Mouse (Mus musculus) forebrain, embryonic 15.5 days (tissue): ENCODE data around the gene Nt5c. TPM values are rescaled to one million over a fixed set of nuclear protein-coding genes. Genes with fewer than 3 reads are reported as not detected.
"Not testable (repeated sequence)": the region's sequence is repeated elsewhere in the genome, so short reads cannot be mapped to it uniquely, and the experiment has no call there.

Experiments
- ATAC-seq: fragments of 200-750 bp; cut with Nextera tagmentation; replicated peaks from 2 replicates; pipeline ENCODE4 v1.8.0; 2017; ENCODE audit warnings: mild to moderate bottlenecking, moderate TSS enrichment, moderate library complexity
- H3K27ac ChIP-seq: fragments of 300-500 bp; sonication (generic); replicated peaks from 2 replicates; pipeline ENCODE4 v1.5.1; 2015; ENCODE audit warnings: mild to moderate bottlenecking, inconsistent platforms
- H3K27me3 ChIP-seq: fragments of 300-500 bp; sonication (generic); 2 replicates; pipeline ENCODE4 v1.6.1; 2015; ENCODE audit warnings: inconsistent platforms
- H3K36me3 ChIP-seq: fragments of 300-500 bp; sonication (generic); 2 replicates; pipeline ENCODE4 v1.6.1; 2015; ENCODE audit warnings: mild to moderate bottlenecking, inconsistent platforms
- H3K4me1 ChIP-seq: fragments of 300-500 bp; sonication (generic); 2 replicates; pipeline ENCODE4 v1.6.1; 2015; ENCODE audit warnings: inconsistent platforms
- H3K4me2 ChIP-seq: fragments of 300-500 bp; sonication (generic); replicated peaks from 2 replicates; pipeline ENCODE4 v1.6.1; 2015; ENCODE audit warnings: mild to moderate bottlenecking, inconsistent platforms
- H3K4me3 ChIP-seq: fragments of 300-500 bp; sonication (generic); 2 replicates; pipeline ENCODE4 v1.5.1; 2015; ENCODE audit warnings: mild to moderate bottlenecking, inconsistent platforms
- H3K9ac ChIP-seq: fragments of 300-500 bp; sonication (generic); replicated peaks from 2 replicates; pipeline ENCODE4 v1.6.1; 2015; ENCODE audit warnings: mild to moderate bottlenecking, inconsistent platforms
- H3K9me3 ChIP-seq: fragments of 300-500 bp; sonication (generic); 2 replicates; pipeline ENCODE4 v1.6.1; 2016; ENCODE audit warnings: inconsistent platforms
- WGBS: fragments of 180-500 bp; shearing (Covaris S2); methylation state at CpG from one replicate; pipeline ENCODE4 v1.1.7; 2015; ENCODE audit warnings: mixed read lengths; 5-methylcytosine and 5-hydroxymethylcytosine counted together
- polyA plus RNA-seq: library from polyadenylated mRNA; unstranded; fragments of >200 nt; fragmentation: Nextera tagmentation; extraction: Ambion mirVana; gene quantifications from 2 replicates; pipeline ENCODE4 v1.2.1, GENCODE M21; 2015

The Nt5c gene
- polyA plus RNA-seq, 1 experiment from 2014 or later: 94.3 TPM

- no peak for ATAC-seq
- no peak overlapping the region for H3K9ac ChIP-seq
- H3K27ac ChIP-seq: no peak overlapping the region
- 78% methylated on average over 2 of the region's 2 CpGs for WGBS
- no peak overlapping the region for H3K4me2 ChIP-seq
- H3K4me3 ChIP-seq: no peak overlapping the region
- no peaks in the 10 kb centered on the region for H3K27me3 ChIP-seq
- peaks cover 77% of the 10 kb centered on the region for H3K4me1 ChIP-seq
- H3K36me3 ChIP-seq: peaks cover 8% of the 10 kb centered on the region
- H3K9me3 ChIP-seq: no peaks in the 10 kb centered on the region
These were observed 16.4 kb upstream of the Nt5c start for GRCm38 (mm10) chr11:115508061-115508460.

- Histone ChIP-seq H3K4me1 (peaks cover 73% of the 10 kb centered on the region), H3K36me3 (peaks cover 21% of the 10 kb centered on the region), H3K4me3 (no peak overlapping the region), H3K9ac (no peak overlapping the region), H3K27me3 (no peaks in the 10 kb centered on the region), H3K9me3 (no peaks in the 10 kb centered on the region), H3K4me2 (no peak overlapping the region), H3K27ac (no peak overlapping the region)
- WGBS: 70% methylated on average over 3 of the region's 3 CpGs
- no peak for ATAC-seq
These were observed 14.9 kb upstream of the Nt5c start for GRCm38 (mm10) chr11:115506586-115506985.

DNA sequence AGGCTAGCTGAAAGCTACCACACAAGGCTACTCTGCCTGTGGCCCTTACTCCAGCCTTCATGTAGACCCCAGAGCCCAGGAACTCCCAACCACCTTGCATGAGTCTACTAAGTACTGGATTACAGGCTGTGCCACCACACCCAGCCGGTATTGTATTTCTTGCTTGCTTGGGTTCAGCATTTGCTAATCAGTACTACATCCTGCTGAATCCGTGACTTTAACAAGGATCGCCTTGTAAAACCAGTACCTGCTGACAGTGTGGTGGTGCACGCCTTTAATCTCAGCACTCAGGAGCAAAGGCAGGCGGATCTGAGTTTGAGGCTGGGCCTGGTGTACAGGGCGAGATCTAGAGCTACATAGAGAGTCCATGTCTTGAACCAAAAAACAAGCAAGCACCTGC, 11.0 kb upstream of the Nt5c start:
- Histone ChIP-seq H3K4me3 (no peak overlapping the region), H3K27me3 (no peaks in the 10 kb centered on the region), H3K9me3 (no peaks in the 10 kb centered on the region), H3K4me1 (peaks cover 39% of the 10 kb centered on the region), H3K4me2 (no peak overlapping the region), H3K27ac (no peak overlapping the region), H3K9ac (no peak overlapping the region), H3K36me3 (peaks cover 59% of the 10 kb centered on the region)
- WGBS: 96% methylated on average over 6 of the region's 6 CpGs
- ATAC-seq: no peak

DNA sequence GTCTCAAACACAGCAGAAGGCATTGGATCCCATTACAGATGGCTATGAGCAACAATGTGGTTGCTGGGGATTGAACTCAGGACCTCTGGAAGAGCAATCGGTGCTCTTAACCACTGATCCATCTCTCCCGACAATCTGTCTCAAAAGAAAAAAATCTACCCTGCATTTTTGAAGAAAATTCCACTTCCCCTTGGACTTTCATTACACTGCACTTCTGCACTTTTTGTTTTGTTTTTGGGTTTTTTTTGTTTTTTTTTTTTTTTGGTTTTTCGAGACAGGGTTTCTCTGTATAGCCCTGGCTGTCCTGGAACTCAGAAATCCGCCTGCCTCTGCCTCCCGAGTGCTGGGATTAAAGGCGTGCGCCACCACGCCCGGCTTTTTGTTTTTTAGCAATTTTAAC, 4.9 kb upstream of the Nt5c start:
- H3K9me3 ChIP-seq: not testable (repeated sequence)

GRCm38 (mm10) chr11:115492387-115492786, 725 bp upstream of the Nt5c start:
- no peak overlapping the region for H3K9ac ChIP-seq
- H3K4me3 ChIP-seq: peak overlapping the region; percentile 76
- WGBS: 31% methylated on average over 6 of the region's 6 CpGs

More for the DNA sequence above, 4.9 kb upstream of the Nt5c start:
- peaks cover 52% of the 10 kb centered on the region for H3K36me3 ChIP-seq
- 90% methylated on average over 9 of the region's 9 CpGs for WGBS
- H3K27me3 ChIP-seq, H3K4me1 ChIP-seq, H3K4me2 ChIP-seq, H3K27ac ChIP-seq, H3K9ac ChIP-seq, ATAC-seq, H3K4me3 ChIP-seq: not testable (repeated sequence)

GRCm38 (mm10) chr11:115490441-115491355, 964 bp downstream of the Nt5c start:
- peak; percentile 38 for ATAC-seq
- Histone ChIP-seq H3K9me3 (no peaks in the 10 kb centered on the region), H3K36me3 (peaks cover 7% of the 10 kb centered on the region; the same call in 1 of the 2 replicates), H3K4me2 (peak overlapping the region; percentile 72), H3K27ac (peak overlapping the region; percentile 80), H3K4me3 (peak overlapping the region; percentile 76), H3K4me1 (peaks cover 21% of the 10 kb centered on the region), H3K27me3 (no peaks in the 10 kb centered on the region), H3K9ac (peak overlapping the region; percentile 70)
- WGBS: 23% methylated on average over 25 of the region's 25 CpGs

More at GRCm38 (mm10) chr11:115492387-115492786, 725 bp upstream of the Nt5c start:
- no peaks in the 10 kb centered on the region for H3K9me3 ChIP-seq
- H3K36me3 ChIP-seq: peaks cover 18% of the 10 kb centered on the region
- peaks cover 21% of the 10 kb centered on the region for H3K4me1 ChIP-seq
- no peak for ATAC-seq
- peak overlapping the region; percentile 72 for H3K4me2 ChIP-seq
- no peaks in the 10 kb centered on the region for H3K27me3 ChIP-seq
- H3K27ac ChIP-seq: no peak overlapping the region

- Histone ChIP-seq H3K4me1 (peaks cover 21% of the 10 kb centered on the region), H3K4me2 (no peak overlapping the region), H3K4me3 (no peak overlapping the region), H3K9me3 (no peaks in the 10 kb centered on the region), H3K27me3 (no peaks in the 10 kb centered on the region), H3K27ac (no peak overlapping the region), H3K9ac (0 out of 2 replicates have a peak overlapping the region, but pooled peaks have one; percentile 14), H3K36me3 (peaks cover 7% of the 10 kb centered on the region; the same call in 1 of the 2 replicates)
- no peak for ATAC-seq
- WGBS: 87% methylated on average over 19 of the region's 19 CpGs
These were observed 3.0 kb downstream of the Nt5c start for GRCm38 (mm10) chr11:115488551-115489104.

DNA sequence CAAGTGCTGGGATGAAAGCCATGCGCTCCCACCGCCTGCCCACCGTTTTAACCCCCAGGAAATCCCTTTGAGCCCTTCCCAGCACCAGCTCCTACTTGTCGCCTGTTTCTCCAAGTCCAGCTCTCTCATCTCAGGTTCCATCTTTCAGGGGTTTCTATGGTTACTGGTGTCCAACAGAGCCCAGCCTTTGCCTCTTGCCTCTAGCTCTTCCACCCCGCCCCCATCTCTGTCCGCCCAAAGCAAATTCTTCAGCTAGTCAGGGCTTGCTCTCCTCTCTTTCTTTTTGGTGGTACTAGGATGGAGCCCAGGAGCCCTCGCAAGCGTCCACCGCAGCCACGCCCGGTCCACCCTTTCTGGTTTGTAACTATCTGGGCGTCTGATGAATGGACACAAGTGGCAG, 6.5 kb downstream of the Nt5c start:
- 34% methylated on average over 12 of the region's 12 CpGs for WGBS
- Histone ChIP-seq H3K4me1 (peaks cover 2% of the 10 kb centered on the region; the same call in 1 of the 2 replicates), H3K36me3 (peaks cover 7% of the 10 kb centered on the region; the same call in 1 of the 2 replicates), H3K9ac (no peak overlapping the region), H3K9me3 (no peaks in the 10 kb centered on the region), H3K4me3 (no peak overlapping the region), H3K27ac (no peak overlapping the region), H3K27me3 (no peaks in the 10 kb centered on the region), H3K4me2 (no peak overlapping the region)
- ATAC-seq: no peak

DNA sequence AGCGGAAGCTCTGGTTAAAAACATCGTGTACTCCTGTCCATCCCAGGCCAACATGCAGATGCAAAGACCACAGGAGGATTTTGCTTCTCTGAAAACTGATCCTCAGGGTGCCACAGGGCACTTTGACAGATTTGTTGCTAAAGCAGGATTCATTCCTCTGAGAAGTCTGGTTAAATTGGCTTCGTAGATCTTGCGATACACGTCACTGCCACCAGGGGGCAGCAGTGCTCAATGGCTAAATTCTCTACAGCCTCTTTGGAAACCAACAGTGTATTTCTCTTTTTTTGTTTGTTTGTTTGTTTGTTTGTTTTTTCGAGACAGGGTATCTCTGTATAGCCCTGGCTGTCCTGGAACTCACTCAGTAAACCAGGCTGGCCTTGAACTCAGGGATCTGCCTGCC, 7.9 kb downstream of the Nt5c start:
- 18% methylated on average over 6 of the region's 6 CpGs for WGBS
- Histone ChIP-seq H3K9ac (no peak overlapping the region), H3K36me3 (0 out of 2 replicates have a peak, but pooled peaks cover 4% of the 10 kb centered on the region), H3K27me3 (no peaks in the 10 kb centered on the region), H3K4me3 (no peak overlapping the region), H3K9me3 (no peaks in the 10 kb centered on the region), H3K4me1 (no peaks in the 10 kb centered on the region), H3K27ac (no peak overlapping the region), H3K4me2 (no peak overlapping the region)
- ATAC-seq: no peak

DNA sequence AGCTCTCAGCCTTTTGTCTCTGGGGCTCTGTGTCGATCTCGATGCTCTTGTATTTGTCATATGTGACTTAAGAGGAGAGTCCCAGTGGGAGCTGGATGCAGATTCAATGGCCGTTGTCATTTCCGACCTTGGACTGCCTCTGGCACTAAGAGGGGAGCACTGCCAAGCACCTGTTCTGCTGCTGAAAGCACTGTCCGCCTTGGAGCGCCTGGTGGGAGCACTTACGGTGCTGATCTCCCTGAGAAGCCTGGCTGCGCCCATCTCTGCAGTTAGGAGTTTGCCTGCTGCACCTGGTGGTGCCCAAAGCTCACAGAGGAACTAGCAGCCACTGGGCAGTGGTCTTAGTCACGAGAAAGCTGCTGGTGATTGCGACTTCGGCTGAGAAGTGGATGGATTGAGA, 8.4 kb downstream of the Nt5c start:
- no peaks in the 10 kb centered on the region for H3K9me3 ChIP-seq
- 0 out of 2 replicates have a peak, but pooled peaks cover 3% of the 10 kb centered on the region for H3K36me3 ChIP-seq
- H3K4me3 ChIP-seq: no peak overlapping the region
- H3K4me2 ChIP-seq: no peak overlapping the region
- 73% methylated on average over 11 of the region's 11 CpGs for WGBS
- no peaks in the 10 kb centered on the region for H3K4me1 ChIP-seq
- no peak overlapping the region for H3K9ac ChIP-seq
- no peaks in the 10 kb centered on the region for H3K27me3 ChIP-seq
- H3K27ac ChIP-seq: no peak overlapping the region
- ATAC-seq: no peak

DNA sequence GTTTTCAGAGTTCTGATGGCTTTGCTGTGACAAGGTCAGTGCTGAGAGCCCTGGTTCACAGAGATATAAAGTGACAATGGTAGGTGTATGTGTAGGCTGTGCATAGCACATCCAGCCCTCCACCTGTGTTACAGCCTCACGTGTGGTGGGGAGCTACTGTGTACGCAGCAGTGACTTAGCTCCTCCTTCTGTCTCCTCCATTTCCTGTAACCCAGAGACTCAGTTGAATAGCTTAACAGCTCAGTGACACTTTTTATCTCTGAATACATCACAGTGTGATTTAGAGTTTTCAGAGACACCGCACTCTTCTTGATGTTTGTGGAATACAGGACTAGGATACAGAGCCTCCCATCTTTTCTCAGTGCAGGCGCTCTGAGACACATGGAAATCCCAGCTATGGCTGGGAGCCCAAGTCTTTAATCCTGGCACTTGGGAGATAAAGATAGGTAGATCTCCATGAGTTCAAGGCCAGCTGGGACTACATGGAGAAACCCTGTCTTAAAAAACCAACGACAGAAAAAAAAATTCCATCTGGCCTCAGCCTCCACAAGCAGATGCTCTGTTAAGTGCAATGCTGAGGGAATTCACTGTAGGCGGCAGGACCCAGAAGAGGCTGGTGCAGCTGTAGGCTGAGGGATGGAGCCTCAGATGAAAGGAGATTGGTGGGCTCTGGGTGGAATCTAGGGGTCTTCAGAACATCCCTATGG, 10.0 kb downstream of the Nt5c start:
- ATAC-seq: no peak
- WGBS: 82% methylated on average over 6 of the region's 6 CpGs

More for the DNA sequence above, 10.0 kb downstream of the Nt5c start:
- Histone ChIP-seq H3K36me3 (0 out of 2 replicates have a peak, but pooled peaks cover 3% of the 10 kb centered on the region), H3K4me3 (no peak overlapping the region), H3K27ac (no peak overlapping the region), H3K9me3 (no peaks in the 10 kb centered on the region), H3K9ac (no peak overlapping the region), H3K27me3 (no peaks in the 10 kb centered on the region), H3K4me2 (no peak overlapping the region), H3K4me1 (peaks cover 8% of the 10 kb centered on the region)
